Mouse (Mus musculus) kidney, postnatal 25 days (tissue): ENCODE measurements at regions not wholly inside any gene's neighbourhood (a gene's known extent, or its start where the extent isn't known, plus 50 kb on each side); places are given as distances from the start of the nearest gene placed in this dataset.
"Not testable (repeated sequence)": the region's sequence is repeated elsewhere in the genome, so short reads cannot be mapped to it uniquely, and the experiment has no call there.

Experiments used
- DNase-seq, 2 experiments: peaks; one replicate each; pipeline ENCODE4 v3.0.0; 2021; ENCODE audit warnings: mixed read lengths in 2 of 2

DNA sequence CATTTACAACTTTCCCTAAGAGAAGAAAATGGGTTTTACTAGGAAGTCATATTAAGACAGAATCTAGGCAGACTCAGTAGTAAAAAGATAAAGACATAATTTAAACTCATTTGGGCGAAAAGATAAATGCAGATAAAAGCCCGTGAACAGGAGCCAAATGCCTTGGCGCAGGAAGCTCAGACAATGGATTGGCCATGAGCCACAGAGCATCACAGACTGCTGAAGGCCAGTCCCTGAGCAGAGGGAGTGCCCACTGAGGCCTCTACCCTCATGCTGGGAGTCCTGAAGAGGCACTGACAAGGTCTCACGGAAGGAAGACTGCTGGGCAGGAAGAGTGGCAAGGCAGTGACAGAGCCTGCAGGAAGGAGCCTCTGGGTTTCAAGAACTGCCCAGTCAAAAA, 136.0 kb upstream of the Ttc29 start:
- peak; percentile 68 to 77 for DNase-seq

- DNase-seq: not testable (repeated sequence)
Measured at GRCm38 (mm10) chr8:78081395-78081794, 131.7 kb upstream of the Ttc29 start.

DNA sequence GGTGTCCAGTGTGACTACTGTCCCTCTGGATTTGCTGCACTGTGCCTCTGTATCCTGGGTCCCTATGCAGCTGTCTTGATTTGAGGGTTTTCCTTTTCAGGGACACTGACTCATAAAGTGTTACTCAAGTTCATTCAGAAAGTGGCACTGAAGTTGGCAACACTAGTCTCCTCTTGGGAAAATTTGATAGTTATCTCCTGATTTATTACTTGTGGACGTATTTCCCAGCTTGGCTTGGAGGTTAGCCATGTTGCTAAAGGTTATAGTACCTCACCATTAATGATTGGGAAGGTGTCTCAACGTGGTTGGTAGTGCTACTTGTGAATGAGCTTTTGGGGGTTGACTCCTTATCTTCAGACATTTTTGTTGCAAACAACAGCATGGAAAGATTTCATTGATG, 130.1 kb upstream of the Ttc29 start:
- DNase-seq: no peak

DNA sequence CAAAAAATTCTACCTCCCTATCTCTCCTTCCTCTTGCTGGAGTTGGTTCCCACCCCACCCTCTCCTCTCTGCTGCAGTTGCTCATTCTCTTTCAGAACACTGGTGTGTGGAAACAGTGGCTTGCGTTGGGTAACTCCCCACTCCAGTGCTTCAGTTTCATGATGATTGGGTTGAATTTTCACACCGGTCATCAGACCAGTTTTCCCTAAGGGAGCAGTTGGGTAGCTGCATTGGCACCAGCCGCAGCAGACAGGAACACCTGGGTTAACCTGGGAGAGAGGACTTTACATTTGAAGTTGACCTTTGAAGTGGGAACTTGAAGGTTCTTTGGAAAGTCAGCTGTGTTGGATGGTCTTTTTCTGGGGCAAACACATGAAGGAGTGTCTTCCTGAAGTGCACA, 126.7 kb upstream of the Ttc29 start:
- DNase-seq: no peak

GRCm38 (mm10) chr8:78090382-78091122, 122.5 kb upstream of the Ttc29 start:
- DNase-seq: no peak

DNA sequence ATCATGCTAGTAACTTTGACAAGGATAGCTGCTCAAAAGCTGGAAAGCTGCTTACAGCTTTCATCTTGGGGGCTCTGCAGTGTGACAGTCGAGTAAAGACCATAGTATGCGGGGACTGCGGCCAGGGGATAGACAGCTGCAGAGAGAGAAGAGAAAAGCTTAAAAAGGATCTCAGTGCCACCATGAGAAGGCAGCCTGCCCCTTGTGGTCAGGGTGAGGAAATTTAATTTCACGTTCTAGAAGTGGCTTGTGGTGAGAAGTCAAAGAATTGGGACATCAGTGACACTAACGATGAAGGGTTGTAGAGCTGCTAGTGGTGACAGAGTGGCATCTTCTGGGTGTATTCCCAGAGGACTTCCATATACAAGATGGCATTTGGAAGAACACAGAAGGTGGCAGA, 116.7 kb upstream of the Ttc29 start:
- no peak for DNase-seq

DNA sequence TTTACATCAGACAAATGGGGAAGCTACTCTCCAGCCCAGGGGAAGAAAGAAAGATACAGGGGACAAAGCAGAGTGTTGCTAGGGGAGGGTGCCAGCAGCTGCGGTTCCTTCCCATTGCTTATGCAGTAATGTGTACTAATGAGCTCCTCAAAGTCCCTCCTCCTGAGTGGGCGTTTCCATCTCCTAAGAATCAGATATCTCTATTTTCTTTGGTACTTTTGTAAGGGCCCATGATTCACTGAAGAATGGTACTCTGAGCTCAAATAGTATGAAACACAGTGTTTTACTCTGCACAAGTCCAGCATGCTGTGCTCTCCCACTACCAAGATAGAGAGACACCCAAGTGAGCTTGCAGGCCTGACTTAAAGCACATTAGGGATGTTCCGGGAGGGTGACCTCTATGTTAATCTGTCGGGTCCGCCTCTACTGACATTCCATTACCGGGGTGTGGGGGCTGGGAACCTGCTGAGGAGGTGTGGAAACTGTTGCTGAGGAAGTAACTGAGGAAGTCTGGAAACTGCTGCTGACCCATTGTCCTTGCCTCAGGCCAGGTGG, 114.8 kb upstream of the Ttc29 start:
- peak in 1 of 2 experiments; percentile 14 for DNase-seq

DNA sequence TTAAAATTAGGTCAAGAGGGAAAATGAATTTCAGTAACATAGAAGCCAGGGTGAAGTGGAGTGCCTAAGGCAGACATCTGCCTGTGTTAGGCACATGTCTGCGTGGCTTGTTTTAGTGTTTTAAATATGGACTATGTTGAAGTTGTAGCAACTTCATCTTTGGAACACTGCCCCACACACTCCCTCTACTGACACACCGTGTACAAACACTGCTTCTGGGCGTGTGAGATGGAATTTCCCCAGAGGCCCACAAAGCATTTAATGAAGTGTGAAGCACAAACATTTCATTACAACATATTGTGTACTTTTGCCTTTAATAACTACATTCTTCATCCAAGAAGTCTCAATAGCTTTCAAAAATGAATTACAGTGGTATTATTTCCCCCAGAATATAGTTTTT, 114.0 kb upstream of the Ttc29 start:
- DNase-seq: no peak

GRCm38 (mm10) chr8:78107339-78107738, 105.8 kb upstream of the Ttc29 start:
- no peak for DNase-seq

GRCm38 (mm10) chr8:78110003-78110649, 103.0 kb upstream of the Ttc29 start:
- no peak for DNase-seq

DNA sequence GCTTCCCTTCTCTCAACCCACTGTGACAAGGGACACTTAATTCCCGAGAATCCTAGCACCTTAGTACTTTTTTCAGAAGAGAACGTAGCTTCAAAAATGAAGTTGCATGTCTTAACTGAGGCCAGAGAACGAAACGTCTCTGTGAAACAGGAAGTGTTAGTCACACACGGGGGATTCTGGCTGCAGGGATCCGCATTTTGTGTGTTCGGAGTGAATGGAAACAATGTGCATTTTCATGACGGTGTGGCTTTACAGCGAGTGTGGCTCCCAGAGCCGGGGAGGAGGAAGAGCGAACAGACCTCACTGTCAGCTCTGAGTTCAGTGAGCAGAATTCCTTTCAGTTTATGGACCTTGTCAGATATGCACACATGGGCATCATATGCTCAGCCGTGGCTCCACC, 100.0 kb upstream of the Ttc29 start:
- no peak for DNase-seq

- DNase-seq: no peak
Measured at GRCm38 (mm10) chr8:78114512-78114911, 98.6 kb upstream of the Ttc29 start.

DNA sequence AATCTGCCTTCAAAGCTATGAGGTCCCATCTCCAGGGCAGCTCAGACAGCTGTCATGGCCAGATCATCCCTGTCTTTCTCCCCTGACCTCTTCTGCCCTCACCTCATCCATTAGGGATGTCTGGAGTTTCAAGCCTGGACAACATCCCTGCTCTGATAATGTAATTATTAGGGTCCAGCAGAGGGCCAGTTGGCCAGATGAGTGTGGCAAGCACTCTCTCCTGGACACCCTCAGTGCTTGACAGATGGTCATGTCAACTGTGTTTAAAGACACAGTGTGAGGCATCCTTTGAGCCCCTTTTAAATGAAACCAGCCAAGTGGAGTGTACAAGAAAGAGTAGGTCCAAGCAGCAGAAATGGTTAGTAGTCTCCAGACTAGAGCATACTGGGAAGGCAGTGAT, 95.9 kb upstream of the Ttc29 start:
- DNase-seq: no peak

DNA sequence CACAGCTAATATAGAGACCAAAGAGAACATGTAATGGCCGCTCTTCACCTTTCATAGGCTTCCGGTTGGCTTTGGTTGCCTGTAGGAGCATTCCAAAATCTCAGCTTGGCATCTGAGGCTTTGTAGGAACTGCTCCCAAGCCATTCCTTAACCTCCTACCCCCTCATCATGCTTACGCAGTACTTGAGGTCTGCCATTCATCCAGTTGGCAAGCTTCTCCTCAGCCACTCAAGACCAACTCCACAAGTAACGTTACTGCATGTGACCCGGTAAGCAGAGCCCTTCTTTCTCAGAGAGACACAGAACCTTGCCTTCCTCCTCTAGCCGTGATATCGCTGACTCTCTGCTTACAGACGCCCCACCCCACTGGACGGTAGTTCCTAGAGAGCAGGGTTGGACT, 94.6 kb upstream of the Ttc29 start:
- no peak for DNase-seq

DNA sequence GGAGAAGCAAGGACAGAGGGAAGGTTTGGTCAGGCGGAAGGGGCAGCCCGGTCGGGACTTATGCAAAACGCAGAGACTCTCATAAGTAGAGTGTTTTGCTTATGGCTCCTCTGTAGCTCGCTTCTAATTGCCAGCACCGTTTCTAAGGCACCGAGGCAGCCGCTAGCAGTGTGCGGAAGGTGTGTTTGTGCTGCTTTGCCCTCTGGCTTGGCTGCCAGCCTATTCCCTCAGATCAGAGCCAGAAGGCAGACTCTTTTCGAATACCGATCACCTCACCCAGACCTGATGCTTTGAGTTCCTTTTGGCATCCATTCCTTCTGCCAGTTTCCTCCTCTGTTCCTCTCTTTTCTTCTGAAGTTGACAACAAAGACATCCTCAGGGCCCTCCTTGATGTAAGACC, 93.4 kb upstream of the Ttc29 start:
- DNase-seq: no peak

DNA sequence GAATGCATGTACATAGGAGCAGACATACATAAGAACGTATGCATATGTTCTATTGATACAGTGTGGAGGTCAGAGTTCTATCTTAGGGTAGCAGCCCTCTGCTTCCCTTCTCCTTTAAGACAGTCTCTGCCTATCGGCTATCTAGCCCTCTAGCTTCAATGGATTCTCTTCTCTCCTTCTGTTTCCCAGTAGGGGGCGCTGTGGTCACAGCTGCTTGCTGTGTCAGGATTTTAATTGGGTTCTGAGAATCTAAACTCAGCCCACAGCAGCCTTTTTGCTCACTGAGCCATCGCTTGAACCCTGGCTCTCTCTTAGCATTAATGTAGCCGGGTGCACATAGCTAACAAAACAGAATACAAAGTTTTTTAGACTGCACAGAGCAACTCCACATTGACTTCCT, 88.8 kb upstream of the Ttc29 start:
- peak in 1 of 2 experiments; percentile 37 for DNase-seq

GRCm38 (mm10) chr8:78127852-78128251, 85.2 kb upstream of the Ttc29 start:
- peak in 1 of 2 experiments; percentile 21 for DNase-seq

- no peak for DNase-seq
Measured at GRCm38 (mm10) chr8:78129061-78129460, 84.0 kb upstream of the Ttc29 start.

DNA sequence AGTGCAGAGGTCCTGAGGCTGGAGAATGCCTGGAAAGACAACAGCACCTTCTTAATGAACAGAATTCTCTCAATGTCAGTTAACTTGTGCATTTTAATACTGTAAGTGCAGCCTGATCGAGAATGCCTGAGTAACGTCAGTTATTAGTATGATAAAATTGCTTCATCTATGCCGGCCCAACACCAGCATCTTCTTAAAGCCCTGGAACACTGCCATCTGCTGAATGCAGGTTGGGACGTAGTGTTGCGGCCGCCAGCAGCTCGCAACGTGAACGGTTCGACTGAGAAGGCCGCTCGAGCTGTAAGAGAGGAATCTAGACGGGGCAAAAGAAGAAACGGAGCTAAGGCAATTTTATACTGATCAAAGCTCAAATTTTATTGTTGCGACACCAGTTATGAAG, 73.6 kb upstream of the Ttc29 start:
- DNase-seq: not testable (repeated sequence)

GRCm38 (mm10) chr8:78147170-78147569, 65.9 kb upstream of the Ttc29 start:
- DNase-seq: no peak

DNA sequence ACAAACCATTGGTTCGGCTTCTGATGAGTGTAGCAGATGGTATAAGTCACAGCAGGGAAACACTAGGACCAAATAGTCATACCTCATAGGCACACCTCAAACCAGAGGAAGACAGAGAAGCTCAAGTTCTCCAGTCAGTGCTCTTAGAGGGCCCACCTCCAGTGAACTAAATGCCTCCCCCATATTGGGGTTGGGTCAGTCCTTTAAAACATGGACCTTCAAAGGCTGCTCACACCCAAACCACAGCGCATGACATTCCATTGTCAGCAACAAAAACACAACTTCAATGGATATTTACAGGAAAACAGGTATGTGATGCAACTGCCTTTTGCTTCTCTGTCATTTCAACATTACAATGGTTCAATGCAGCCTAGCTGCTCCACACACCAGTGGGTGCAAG, 65.1 kb upstream of the Ttc29 start:
- DNase-seq: no peak

GRCm38 (mm10) chr8:78154873-78155272, 58.2 kb upstream of the Ttc29 start:
- no peak for DNase-seq

DNA sequence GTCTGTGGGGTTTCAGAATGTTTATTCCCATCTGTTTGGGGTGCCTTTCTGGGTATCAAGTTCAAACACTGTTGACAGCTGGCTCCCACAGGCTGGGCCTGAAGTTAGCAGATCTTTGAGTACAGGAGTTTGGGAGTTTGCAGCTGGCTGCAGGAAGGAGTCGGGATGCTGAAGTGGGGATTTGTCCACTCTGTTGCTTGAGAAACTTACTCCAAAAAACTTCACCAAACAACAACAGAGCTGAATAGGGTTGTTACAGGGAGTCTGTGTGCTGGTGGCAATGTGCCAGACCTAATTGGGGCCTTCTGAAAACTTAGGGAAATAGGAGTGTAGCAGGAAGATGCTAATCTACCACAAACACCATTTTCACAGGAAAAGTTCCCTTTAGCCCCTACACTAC, 51.1 kb upstream of the Ttc29 start:
- no peak for DNase-seq

DNA sequence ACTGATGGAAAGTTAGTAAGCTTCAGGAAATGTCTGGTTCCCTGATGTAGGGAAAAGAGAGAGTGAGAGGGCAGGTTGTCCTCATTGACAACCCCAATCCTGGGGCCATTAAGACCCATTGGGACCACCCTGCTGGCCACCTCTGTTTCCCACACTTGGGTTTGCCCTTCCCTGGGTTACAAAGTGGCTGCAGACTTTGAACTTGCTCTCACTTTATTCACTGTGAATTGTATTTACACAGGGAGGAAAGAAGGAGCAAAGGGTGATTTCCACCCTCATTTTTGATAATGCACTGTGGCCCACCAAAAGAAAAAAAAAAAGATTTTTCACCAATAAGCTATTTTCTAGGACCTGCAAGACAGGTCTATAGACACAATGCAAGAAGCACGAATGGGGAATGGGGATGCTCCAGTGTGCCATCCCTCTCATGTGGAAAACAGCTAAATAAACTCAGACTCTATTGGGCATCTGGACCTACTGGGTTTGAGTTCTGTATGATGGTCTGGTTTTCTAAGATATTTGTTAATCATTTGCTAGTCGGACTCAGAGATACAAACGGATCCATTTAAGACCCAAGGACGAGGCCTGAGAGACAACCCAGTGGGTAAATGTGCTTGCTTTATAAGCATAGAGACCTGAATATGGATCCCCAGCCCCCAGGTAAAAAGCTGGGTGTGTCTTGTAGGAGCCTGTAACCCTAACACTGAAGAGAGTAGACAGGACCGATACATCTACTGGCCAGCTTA, 50.2 kb upstream of the Ttc29 start:
- DNase-seq: no peak
